Mouse (Mus musculus) spleen, embryonic (tissue): ENCODE data around the gene Hcn2.

Experiments used
- CTCF ChIA-PET: fragments of 350-600 bp; sonication (Branson Sonifier 250); formaldehyde crosslinking; loops from one replicate; lab custom pipeline; 2022; lab: Charles Lee

Gene Hcn2

GRCm38 (mm10) chr10:79716254-79716987 lies at the start of gene Hcn2:
Gene Hcn2, plus strand, starts transcription at chr10:79716634.
- CTCF ChIA-PET: no interaction called here

GRCm38 (mm10) chr10:79668076-79668475 lies 48.4 kb upstream of the Hcn2 start:
- CTCF ChIA-PET: no interaction called here

- CTCF ChIA-PET: interaction anchor here (1.2 kb wide), 1 partner anchor 77 kb away, joined by 3 read pairs; the partner anchor contains the start of gene Polrmt
Measured at GRCm38 (mm10) chr10:79668771-79669575, 47.5 kb upstream of the Hcn2 start, which contains the start of gene Tpgs1. Gene Tpgs1, plus strand, starts transcription at chr10:79669369.

GRCm38 (mm10) chr10:79669576-79670057 lies 46.8 kb upstream of the Hcn2 start:
- CTCF ChIA-PET: interaction anchor here (1.2 kb wide), 1 partner anchor 77 kb away, joined by 3 read pairs; the partner anchor contains the start of gene Polrmt

GRCm38 (mm10) chr10:79670071-79670888 lies 46.2 kb upstream of the Hcn2 start:
- CTCF ChIA-PET: interaction anchor here (0.9 kb wide), 1 partner anchor 11 kb away, joined by 3 read pairs; no protein-coding TSS in a partner anchor

GRCm38 (mm10) chr10:79671396-79672087 lies 44.9 kb upstream of the Hcn2 start:
- CTCF ChIA-PET: interaction anchor here (0.7 kb wide), 1 partner anchor 122 kb away, joined by 10 read pairs; the partner anchor contains the start of gene Palm

- CTCF ChIA-PET: no interaction called here
Measured at GRCm38 (mm10) chr10:79672088-79672455, 44.4 kb upstream of the Hcn2 start.

- CTCF ChIA-PET: no interaction called here
Measured at GRCm38 (mm10) chr10:79673054-79673453, 43.4 kb upstream of the Hcn2 start.

GRCm38 (mm10) chr10:79675346-79676035 lies 40.9 kb upstream of the Hcn2 start:
- CTCF ChIA-PET: interaction anchor here (0.6 kb wide), 1 partner anchor 62 kb away, joined by 5 read pairs; no protein-coding TSS in a partner anchor

- CTCF ChIA-PET: interaction anchor here (1.1 kb wide), 1 partner anchor 10 kb away, joined by 3 read pairs; no protein-coding TSS in a partner anchor
Measured at GRCm38 (mm10) chr10:79680606-79681495, 35.6 kb upstream of the Hcn2 start.

GRCm38 (mm10) chr10:79681591-79682245 lies 34.7 kb upstream of the Hcn2 start, which contains the start of gene Cdc34:
Gene Cdc34, plus strand, starts transcription at chr10:79682195.
- CTCF ChIA-PET: interaction anchor here (1.1 kb wide), 1 partner anchor 11 kb away, joined by 3 read pairs; no protein-coding TSS in a partner anchor

GRCm38 (mm10) chr10:79682551-79682915 lies 33.9 kb upstream of the Hcn2 start:
- CTCF ChIA-PET: no interaction called here

GRCm38 (mm10) chr10:79682916-79683582 lies 33.4 kb upstream of the Hcn2 start:
- CTCF ChIA-PET: no interaction called here

GRCm38 (mm10) chr10:79683726-79684640 lies 32.5 kb upstream of the Hcn2 start:
- CTCF ChIA-PET: no interaction called here

GRCm38 (mm10) chr10:79684770-79685600 lies 31.4 kb upstream of the Hcn2 start:
- CTCF ChIA-PET: no interaction called here

- CTCF ChIA-PET: interaction anchor here (0.6 kb wide), 1 partner anchor 116 kb away, joined by 6 read pairs; no protein-coding TSS in a partner anchor
Measured at GRCm38 (mm10) chr10:79686219-79686618, 30.2 kb upstream of the Hcn2 start.
